Mouse (Mus musculus) mammary gland, adult 2 months (tissue): ENCODE results near the gene Ifnlr1. TPM values are rescaled to one million over a fixed set of nuclear protein-coding genes. Genes with fewer than 3 reads are reported as not detected.

Source experiments
- polyA plus RNA-seq: library from polyadenylated mRNA; depleted of rRNA; stranded (reverse); fragments of >200 nt; gene quantifications from 2 replicates; pipeline ENCODE4 v1.2.3, GENCODE M21; 2012; ENCODE audit warnings: low replicate concordance; rRNA removed

The Ifnlr1 gene
- polyA plus RNA-seq: 3.9 and 6.0 TPM in 2 replicates

GRCm38 (mm10) chr4:135685906-135686567 is at the start of gene Ifnlr1:
Gene Ifnlr1, plus strand, starts transcription at chr4:135686287.

DNA sequence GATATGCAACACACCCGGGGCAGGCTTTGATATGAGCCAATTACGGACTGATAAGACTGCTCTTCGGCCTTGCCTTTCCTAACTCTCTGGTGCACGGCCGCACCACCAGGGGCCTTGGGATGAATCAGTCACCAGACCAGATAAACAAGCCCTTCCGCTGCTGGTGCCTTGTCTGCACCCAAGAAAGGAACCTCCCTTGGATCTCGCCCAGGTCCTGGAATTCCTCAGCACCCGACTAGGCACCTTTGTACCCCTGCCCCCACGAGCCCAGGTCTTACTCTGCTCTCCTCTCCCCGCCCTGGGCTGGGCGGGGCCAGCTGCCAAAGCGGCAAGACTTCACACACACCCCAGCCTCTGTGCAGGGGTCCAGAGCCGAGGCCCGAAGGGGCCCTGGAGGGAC is 41.7 kb downstream of the Ifnlr1 start, which contains the start of gene Il22ra1:
Gene Il22ra1, plus strand, starts transcription at position 356 of the 400 bp plus-strand sequence.

Other genes starting within 250 kb of the Ifnlr1 start
- gene Stpg1, start 191.5 kb upstream of the Ifnlr1 start, polyA plus RNA-seq: 0.12 and 0.16 TPM in 2 replicates
- gene Nipal3, start 191.2 kb upstream of the Ifnlr1 start, polyA plus RNA-seq: 18.0 and 21.6 TPM in 2 replicates
- 0.14 and 0.62 TPM in 2 replicates for gene Grhl3, start 112.7 kb upstream of the Ifnlr1 start, polyA plus RNA-seq
- 0.23 and 0.82 TPM in 2 replicates for gene Il22ra1, start 41.9 kb downstream of the Ifnlr1 start, polyA plus RNA-seq
- gene Myom3, start 73.4 kb downstream of the Ifnlr1 start, polyA plus RNA-seq: 0.29 and 2.8 TPM in 2 replicates
- gene Srsf10, start 169.5 kb downstream of the Ifnlr1 start, polyA plus RNA-seq: 46.7 and 110 TPM in 2 replicates
- 12.9 and 19.8 TPM in 2 replicates for gene Pnrc2, start 187.6 kb downstream of the Ifnlr1 start, polyA plus RNA-seq
- gene Cnr2, start 209.1 kb downstream of the Ifnlr1 start, polyA plus RNA-seq: 15.0 and 18.4 TPM in 2 replicates
- 60.6 and 101 TPM in 2 replicates for gene Fuca1, start 234.4 kb downstream of the Ifnlr1 start, polyA plus RNA-seq